Mouse (Mus musculus): ENCODE data around the gene Hmcn1.

- TF ChIP-seq CEBPB (IDR thresholded peaks at IDR 0.05; ENCODE audit: low read depth) (no peak), CTCF (IDR thresholded peaks at IDR 0.05; ENCODE audit: control insufficient read depth, insufficient read depth, insufficient read length) (no peak), USF1 (IDR thresholded peaks at IDR 0.05; ENCODE audit: low read depth) (no peak), MYOG (IDR thresholded peaks at IDR 0.05; ENCODE audit: control insufficient read depth, extremely low read depth, insufficient read length) (no peak), MAX (IDR thresholded peaks at IDR 0.05) (no peak)
These were observed 382.7 kb downstream of the Hmcn1 start for GRCm38 (mm10) chr1:150610539-150610938.
